Mouse (Mus musculus) kidney, postnatal 0 days (tissue): ENCODE measurements around the gene Cers3. TPM values are rescaled to one million over a fixed set of nuclear protein-coding genes. Genes with fewer than 3 reads are reported as not detected.
A peak's percentile ranks its signal among the peaks of the same experiment; 100 is the strongest.

Experiments
- ATAC-seq: fragments of 200-750 bp; cut with Nextera tagmentation; replicated peaks from 2 replicates; pipeline ENCODE4 v1.8.0; 2017; ENCODE audit warnings: low read depth, moderate number of reproducible peaks, moderate TSS enrichment, moderate library complexity; ENCODE audit not compliant: low FRiP score
- DNase-seq: peaks from one replicate; pipeline ENCODE4 v3.0.0-alpha.2; 2016; ENCODE audit warnings: low spot score
- H3K27ac ChIP-seq: fragments of 300-500 bp; sonication (generic); 2 replicates; pipeline ENCODE4 v1.5.1; 2014; ENCODE audit warnings: mild to moderate bottlenecking
- H3K27me3 ChIP-seq: fragments of 300-500 bp; sonication (generic); 2 replicates; pipeline ENCODE4 v1.6.1; 2014; ENCODE audit warnings: low read length, mixed read lengths; ENCODE audit not compliant: insufficient read depth
- H3K36me3 ChIP-seq: fragments of 300-500 bp; sonication (generic); 2 replicates; pipeline ENCODE4 v1.6.1; 2014; ENCODE audit warnings: low read length, mixed read lengths; ENCODE audit not compliant: insufficient read depth
- H3K4me1 ChIP-seq: fragments of 300-500 bp; sonication (generic); replicated peaks from 2 replicates; pipeline ENCODE4 v1.6.1; 2014; ENCODE audit warnings: antibody characterized with exemption, low read length, mixed read lengths; ENCODE audit not compliant: insufficient read depth
- H3K4me2 ChIP-seq: fragments of 300-500 bp; sonication (generic); 2 replicates; pipeline ENCODE4 v1.6.1; 2014; ENCODE audit warnings: mild to moderate bottlenecking, low read length, moderate library complexity, mixed read lengths
- H3K4me3 ChIP-seq: fragments of 300-500 bp; sonication (generic); replicated peaks from 2 replicates; pipeline ENCODE4 v1.5.1; 2014; ENCODE audit warnings: low read depth, low read length
- H3K9ac ChIP-seq: fragments of 300-500 bp; sonication (generic); 2 replicates; pipeline ENCODE4 v1.6.1; 2014; ENCODE audit warnings: low read depth, low read length
- H3K9me3 ChIP-seq: fragments of 300-500 bp; sonication (generic); replicated peaks from 2 replicates; pipeline ENCODE4 v1.6.1; 2016; ENCODE audit warnings: low read length, inconsistent platforms, mixed read lengths
- CTCF ChIP-seq: IDR thresholded peaks from 2 replicates; pipeline ENCODE4 v1.5.1; 2016; ENCODE audit warnings: antibody characterized with exemption, low read depth, mild to moderate bottlenecking, moderate library complexity
- WGBS: fragments of 180-500 bp; shearing (Covaris S2); extraction: QIAGEN DNeasy Blood & Tissue Kit; methylation state at CpG from one replicate; pipeline ENCODE4 v1.1.7; 2014; 5-methylcytosine and 5-hydroxymethylcytosine counted together
- polyA plus RNA-seq: library from polyadenylated mRNA; unstranded; fragments of >200 nt; fragmentation: Nextera tagmentation; extraction: Ambion mirVana; gene quantifications from 2 replicates; pipeline ENCODE4 v1.2.1, GENCODE M21; 2015

The Cers3 gene
- polyA plus RNA-seq, 1 experiment from 2014 or later = 2.7 TPM

- H3K27ac ChIP-seq = no peak overlapping the region
- TF ChIP-seq CTCF = no peak
- no peaks in the 10 kb centered on the region for H3K27me3 ChIP-seq
- H3K4me3 ChIP-seq = no peak overlapping the region
- H3K9me3 ChIP-seq = no peaks in the 10 kb centered on the region
- H3K4me2 ChIP-seq = no peak overlapping the region
- ATAC-seq (no peak), DNase-seq (no peak)
- 99% methylated on average over 6 of the region's 6 CpGs for WGBS
- H3K36me3 ChIP-seq = no peaks in the 10 kb centered on the region
- no peaks in the 10 kb centered on the region; the same call in 1 of the 2 replicates for H3K4me1 ChIP-seq
- no peak overlapping the region for H3K9ac ChIP-seq
These were observed 106.0 kb downstream of the Cers3 start for GRCm38 (mm10) chr7:66849316-66849715.

DNA sequence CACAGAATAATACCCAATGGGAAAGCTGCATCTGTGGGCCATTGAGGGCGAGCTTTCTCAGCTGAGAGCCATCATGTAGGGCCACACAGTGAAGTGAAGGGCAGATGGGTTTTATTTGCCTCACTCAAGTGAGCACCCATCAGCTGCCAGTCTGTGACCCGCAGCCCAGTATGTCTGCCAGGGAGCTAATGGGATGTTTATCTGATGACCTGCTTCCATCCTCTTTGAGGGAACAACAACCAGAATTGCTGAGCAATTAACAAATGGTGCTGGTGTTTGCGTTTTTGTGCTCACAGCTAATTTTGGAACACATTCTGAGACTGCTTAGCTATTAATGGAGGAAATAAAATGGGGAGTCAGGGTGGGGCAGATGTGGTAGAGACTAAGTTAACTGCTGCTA is 108.9 kb downstream of the Cers3 start:
- H3K36me3 ChIP-seq = no peaks in the 10 kb centered on the region
- no peak overlapping the region for H3K4me3 ChIP-seq
- ATAC-seq (no peak), DNase-seq (no peak)
- no peaks in the 10 kb centered on the region for H3K4me1 ChIP-seq
- H3K27ac ChIP-seq = no peak overlapping the region
- no peaks in the 10 kb centered on the region for H3K27me3 ChIP-seq
- no peak overlapping the region for H3K9ac ChIP-seq
- no peak for TF ChIP-seq CTCF
- 47% methylated on average over 3 of the region's 3 CpGs for WGBS
- H3K4me2 ChIP-seq = no peak overlapping the region
- H3K9me3 ChIP-seq = no peaks in the 10 kb centered on the region

DNA sequence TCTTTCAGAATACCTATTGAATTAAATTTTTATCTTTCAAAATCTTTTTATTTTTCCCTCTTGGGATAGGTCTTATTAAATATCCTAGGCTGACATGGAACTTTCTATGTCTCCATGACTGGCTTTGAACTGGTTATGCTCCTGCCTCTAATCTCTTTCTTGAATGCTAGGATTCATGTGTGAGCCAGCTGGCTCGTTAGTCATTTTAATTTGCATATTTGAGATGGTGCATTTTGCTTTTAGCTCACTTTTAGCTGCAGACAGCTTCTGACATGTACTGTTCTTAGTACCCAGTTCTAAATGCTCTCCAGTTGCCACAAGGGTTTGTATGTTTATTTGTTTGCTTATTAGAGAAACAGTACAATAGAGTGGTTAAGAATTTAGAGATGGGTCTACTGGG is 114.3 kb downstream of the Cers3 start:
- DNase-seq (no peak), ATAC-seq (no peak)
- H3K27me3 ChIP-seq = no peaks in the 10 kb centered on the region
- no peak overlapping the region for H3K4me3 ChIP-seq
- H3K9ac ChIP-seq = no peak overlapping the region
- H3K4me1 ChIP-seq = no peaks in the 10 kb centered on the region
- H3K36me3 ChIP-seq = no peaks in the 10 kb centered on the region
- TF ChIP-seq CTCF = no peak
- 74% methylated on average over 1 of the region's 1 CpGs for WGBS
- no peak overlapping the region for H3K27ac ChIP-seq
- H3K4me2 ChIP-seq = no peak overlapping the region
- H3K9me3 ChIP-seq = no peaks in the 10 kb centered on the region

DNA sequence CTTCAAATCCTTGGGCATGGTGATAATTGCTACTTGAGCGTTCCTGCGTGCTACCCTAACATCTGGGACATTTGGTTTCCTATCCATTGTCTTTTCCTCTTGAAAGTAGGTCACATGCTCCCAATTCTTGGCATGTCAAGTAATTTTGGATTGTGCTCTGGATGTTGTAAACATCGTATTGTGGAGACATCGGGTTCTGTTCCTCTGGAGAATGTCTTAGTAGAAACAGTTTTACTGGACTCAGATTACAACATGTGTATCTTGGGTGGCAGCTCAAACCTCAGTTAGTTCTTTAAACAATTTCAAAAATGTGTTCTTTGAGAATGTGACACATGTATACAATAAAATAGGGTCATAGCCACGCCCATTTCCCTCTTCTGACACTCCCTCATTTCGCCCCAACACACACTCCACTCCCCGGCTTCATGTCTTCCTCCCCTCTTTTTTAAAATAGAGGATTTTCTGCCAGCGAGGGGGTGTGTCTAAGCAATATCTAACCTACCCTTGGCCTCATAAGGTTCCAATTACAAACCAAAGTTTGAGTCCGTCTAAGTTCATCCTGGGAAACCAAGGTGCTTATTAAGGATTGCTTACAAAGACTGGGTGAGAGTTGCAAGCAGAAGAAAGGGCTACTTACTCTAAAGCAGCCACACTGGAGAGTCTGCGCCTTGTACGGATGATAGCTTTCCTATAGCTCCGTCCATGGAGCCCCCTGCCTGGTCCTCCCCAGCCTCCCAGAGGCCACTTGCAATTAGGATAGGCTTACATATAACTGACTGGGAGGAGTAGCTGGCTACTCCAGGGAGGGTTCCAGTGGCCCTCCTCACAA is 115.2 kb downstream of the Cers3 start:
- H3K9me3 ChIP-seq = no peaks in the 10 kb centered on the region
- H3K36me3 ChIP-seq = no peaks in the 10 kb centered on the region
- 48% methylated on average over 12 of the region's 12 CpGs for WGBS
- no peak overlapping the region for H3K27ac ChIP-seq
- H3K4me1 ChIP-seq = no peaks in the 10 kb centered on the region
- no peak overlapping the region for H3K4me3 ChIP-seq
- no peak for ATAC-seq
- no peak overlapping the region for H3K9ac ChIP-seq
- TF ChIP-seq CTCF = no peak
- no peaks in the 10 kb centered on the region for H3K27me3 ChIP-seq
- no peak overlapping the region for H3K4me2 ChIP-seq
- peak; percentile 47 for DNase-seq

DNA sequence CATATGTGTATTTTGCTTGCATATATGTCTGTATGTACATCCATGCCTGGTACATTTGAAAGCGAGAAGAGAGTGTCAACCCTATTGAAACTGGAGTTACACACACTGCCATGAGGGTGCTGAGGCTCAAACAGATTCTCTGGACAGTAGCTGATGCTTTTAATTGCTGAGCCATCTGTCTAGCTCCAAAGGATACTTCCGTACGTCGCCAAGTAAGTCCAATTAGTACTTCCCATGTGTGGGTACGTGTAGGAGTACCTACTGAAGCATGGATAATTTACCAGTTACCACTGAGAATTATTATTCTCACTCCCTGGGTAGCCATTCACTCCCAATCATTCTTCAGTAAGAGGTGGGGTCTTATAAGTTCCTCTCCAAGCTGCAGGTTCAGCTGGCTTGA is 115.9 kb downstream of the Cers3 start:
- Histone ChIP-seq H3K4me1 (no peaks in the 10 kb centered on the region), H3K9me3 (no peaks in the 10 kb centered on the region), H3K27me3 (no peaks in the 10 kb centered on the region), H3K9ac (no peak overlapping the region), H3K4me3 (no peak overlapping the region), H3K27ac (no peak overlapping the region), H3K4me2 (no peak overlapping the region), H3K36me3 (no peaks in the 10 kb centered on the region)
- WGBS = 69% methylated on average over 5 of the region's 5 CpGs
- DNase-seq (no peak), ATAC-seq (no peak)
- TF ChIP-seq CTCF = no peak

GRCm38 (mm10) chr7:66866944-66867718 is 123.8 kb downstream of the Cers3 start:
- Histone ChIP-seq H3K27ac (no peak overlapping the region), H3K9ac (no peak overlapping the region), H3K4me1 (peaks cover 5% of the 10 kb centered on the region; the same call in 1 of the 2 replicates), H3K27me3 (no peaks in the 10 kb centered on the region), H3K4me2 (no peak overlapping the region), H3K36me3 (no peaks in the 10 kb centered on the region), H3K9me3 (no peaks in the 10 kb centered on the region), H3K4me3 (no peak overlapping the region)
- DNase-seq (no peak), ATAC-seq (no peak)
- TF ChIP-seq CTCF = peak; percentile 38; the same call in 1 of the 2 replicates
- 62% methylated on average over 19 of the region's 19 CpGs for WGBS
